Mouse (Mus musculus) hindbrain, embryonic 15.5 days (tissue): ENCODE measurements around the gene Gramd1a. TPM values are rescaled to one million over a fixed set of nuclear protein-coding genes. Genes with fewer than 3 reads are reported as not detected.
A peak's percentile ranks its signal among the peaks of the same experiment; 100 is the strongest.

Experiments
- ATAC-seq: fragments of 200-750 bp; cut with Nextera tagmentation; 2 replicates; pipeline ENCODE4 v1.8.0; 2017; ENCODE audit warnings: low read depth, moderate number of reproducible peaks, moderate TSS enrichment; ENCODE audit not compliant: low FRiP score
- H3K27ac ChIP-seq: fragments of 300-500 bp; sonication (generic); replicated peaks from 2 replicates; pipeline ENCODE4 v1.5.1; 2015; ENCODE audit warnings: mild to moderate bottlenecking, inconsistent platforms
- H3K27me3 ChIP-seq: fragments of 300-500 bp; sonication (generic); 2 replicates; pipeline ENCODE4 v1.6.1; 2015; ENCODE audit warnings: control low read depth, inconsistent platforms
- H3K36me3 ChIP-seq: fragments of 300-500 bp; sonication (generic); 2 replicates; pipeline ENCODE4 v1.6.1; 2015; ENCODE audit warnings: control low read depth, inconsistent platforms
- H3K4me1 ChIP-seq: fragments of 300-500 bp; sonication (generic); replicated peaks from 2 replicates; pipeline ENCODE4 v1.6.1; 2015; ENCODE audit warnings: control low read depth, inconsistent platforms
- H3K4me2 ChIP-seq: fragments of 300-500 bp; sonication (generic); 2 replicates; pipeline ENCODE4 v1.6.1; 2015; ENCODE audit warnings: moderate library complexity, mild to moderate bottlenecking, inconsistent platforms
- H3K4me3 ChIP-seq: fragments of 300-500 bp; sonication (generic); 2 replicates; pipeline ENCODE4 v1.5.1; 2015; ENCODE audit warnings: mild to moderate bottlenecking, inconsistent platforms
- H3K9ac ChIP-seq: fragments of 300-500 bp; sonication (generic); 2 replicates; pipeline ENCODE4 v1.6.1; 2015; ENCODE audit warnings: inconsistent platforms
- H3K9me3 ChIP-seq: fragments of 300-500 bp; sonication (generic); 2 replicates; pipeline ENCODE4 v1.6.1; 2016; ENCODE audit warnings: control low read depth, inconsistent platforms
- WGBS: fragments of 180-500 bp; shearing (Covaris S2); methylation state at CpG from one replicate; pipeline ENCODE4 v1.1.7; 2015; 5-methylcytosine and 5-hydroxymethylcytosine counted together
- polyA plus RNA-seq: library from polyadenylated mRNA; unstranded; fragments of >200 nt; fragmentation: Nextera tagmentation; extraction: Ambion mirVana; gene quantifications from 2 replicates; pipeline ENCODE4 v1.2.1, GENCODE M21; 2015

The Gramd1a gene
- 212 and 233 TPM in 2 replicates for polyA plus RNA-seq

DNA sequence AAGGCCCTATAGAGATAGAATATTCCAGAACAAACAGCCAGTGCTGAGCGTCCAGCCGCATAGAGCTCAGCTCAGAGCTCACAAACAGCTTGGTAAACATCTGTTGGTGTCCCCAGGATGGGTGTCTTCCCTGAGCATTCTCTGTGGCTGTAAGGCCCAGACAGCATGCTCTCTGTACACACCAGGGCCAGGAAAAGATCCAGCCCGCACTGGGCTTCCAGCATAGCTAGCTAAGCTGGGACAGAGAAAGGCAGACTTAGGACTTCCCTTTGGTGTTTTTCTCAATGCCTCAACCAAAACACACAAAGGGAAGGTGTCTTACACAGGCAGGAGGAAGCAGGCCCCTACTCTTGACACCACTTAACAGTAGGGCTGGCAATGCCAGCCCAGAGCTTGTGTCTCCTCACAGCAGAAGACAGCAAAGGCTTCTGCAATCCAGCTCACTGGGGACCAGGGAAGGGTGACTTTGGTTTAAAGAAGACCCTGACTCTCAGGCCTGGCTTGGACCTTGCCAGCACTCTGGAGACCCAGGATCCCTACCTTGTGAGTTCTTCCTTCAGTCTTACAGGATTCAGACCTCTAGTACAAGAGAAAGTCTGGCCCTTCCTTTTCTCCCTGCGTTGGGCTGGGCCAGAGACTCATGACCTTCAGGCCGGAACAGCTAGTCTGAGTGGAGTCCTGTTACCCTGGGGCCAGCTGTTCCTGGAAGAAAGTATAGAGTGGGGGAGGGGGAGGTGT is at the start of gene Gramd1a:
Gene Gramd1a (minus strand): TSS at position 601 of the 738 bp plus-strand sequence.
- Histone ChIP-seq H3K27ac (no peak within 1 kb of the TSS), H3K27me3 (no peaks in the 10 kb centered on the region), H3K9ac (no peak within 1 kb of the TSS), H3K4me2 (no peak within 1 kb of the TSS), H3K4me3 (no peak within 1 kb of the TSS), H3K9me3 (no peaks in the 10 kb centered on the region), H3K36me3 (no peaks in the 10 kb centered on the region), H3K4me1 (peaks cover 9% of the 10 kb centered on the region)
- WGBS, result 73% methylated on average over 5 of the region's 5 CpGs
- no peak for ATAC-seq

DNA sequence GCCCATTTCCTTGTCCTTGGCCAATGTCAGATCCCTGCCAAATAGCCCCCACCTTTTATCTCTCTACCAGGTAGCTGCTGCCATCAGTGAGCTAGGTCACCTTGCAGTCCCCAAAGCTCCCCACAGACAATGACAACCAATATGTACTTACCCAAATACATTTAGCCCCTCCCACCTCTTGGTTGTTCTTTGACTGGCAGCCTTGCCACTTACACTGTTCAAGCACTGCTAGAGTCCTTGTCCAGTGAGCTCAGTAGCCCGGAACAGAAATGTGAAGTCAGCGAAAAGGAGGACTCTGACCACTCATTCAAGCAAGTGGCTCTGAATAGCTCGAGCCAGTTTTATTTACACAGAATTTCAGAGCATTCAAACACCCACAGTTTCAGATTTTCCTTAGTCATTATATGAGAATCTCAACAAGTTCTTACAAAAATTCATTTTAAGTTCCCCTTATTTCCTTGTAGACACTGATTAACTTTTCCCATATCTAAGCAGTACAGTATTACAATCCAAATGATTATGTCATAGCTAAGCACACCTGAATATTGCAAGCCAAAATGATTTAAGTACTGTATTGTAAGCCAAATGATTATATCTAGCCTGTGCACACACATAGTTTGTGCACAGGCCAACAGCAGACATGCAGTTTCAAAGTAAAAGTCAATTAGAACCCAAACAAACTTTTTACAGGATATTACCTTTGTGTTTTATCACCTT is 40.1 kb upstream of the Gramd1a start:
- H3K4me1 ChIP-seq, result no peaks in the 10 kb centered on the region
- H3K4me3 ChIP-seq, result no peak overlapping the region
- no peak overlapping the region for H3K4me2 ChIP-seq
- H3K36me3 ChIP-seq, result no peaks in the 10 kb centered on the region
- H3K27ac ChIP-seq, result no peak overlapping the region
- 72% methylated on average over 3 of the region's 3 CpGs for WGBS
- no peaks in the 10 kb centered on the region for H3K9me3 ChIP-seq
- no peak for ATAC-seq
- H3K27me3 ChIP-seq, result no peaks in the 10 kb centered on the region
- no peak overlapping the region for H3K9ac ChIP-seq

DNA sequence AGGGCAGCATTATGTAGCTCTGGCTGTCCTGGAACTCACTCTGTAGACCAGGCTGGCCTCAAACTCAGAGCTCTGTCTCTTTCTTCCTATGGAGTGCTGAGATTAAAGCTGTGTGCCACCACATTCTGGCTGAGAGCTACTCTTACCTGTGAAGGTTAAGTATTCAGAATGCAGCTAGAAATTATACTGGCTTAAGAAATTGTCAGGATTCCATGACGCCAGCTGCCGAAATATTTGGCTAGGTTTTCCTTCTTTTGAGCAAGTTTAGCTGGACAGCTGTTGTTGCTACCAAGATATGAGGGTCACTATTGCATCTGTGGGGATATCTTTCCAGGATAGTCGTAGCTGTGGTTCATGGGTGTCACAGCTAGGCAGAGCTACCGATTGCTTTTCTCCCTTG is 29.0 kb upstream of the Gramd1a start:
- H3K9ac ChIP-seq, result no peak overlapping the region
- H3K4me2 ChIP-seq, result no peak overlapping the region
- H3K4me3 ChIP-seq, result no peak overlapping the region
- no peaks in the 10 kb centered on the region for H3K36me3 ChIP-seq
- 90% methylated on average over 4 of the region's 4 CpGs for whole genome bisulfite sequencing
- no peaks in the 10 kb centered on the region for H3K4me1 ChIP-seq
- H3K27ac ChIP-seq, result no peak overlapping the region
- H3K9me3 ChIP-seq, result no peaks in the 10 kb centered on the region
- ATAC-seq, result no peak
- no peaks in the 10 kb centered on the region for H3K27me3 ChIP-seq

DNA sequence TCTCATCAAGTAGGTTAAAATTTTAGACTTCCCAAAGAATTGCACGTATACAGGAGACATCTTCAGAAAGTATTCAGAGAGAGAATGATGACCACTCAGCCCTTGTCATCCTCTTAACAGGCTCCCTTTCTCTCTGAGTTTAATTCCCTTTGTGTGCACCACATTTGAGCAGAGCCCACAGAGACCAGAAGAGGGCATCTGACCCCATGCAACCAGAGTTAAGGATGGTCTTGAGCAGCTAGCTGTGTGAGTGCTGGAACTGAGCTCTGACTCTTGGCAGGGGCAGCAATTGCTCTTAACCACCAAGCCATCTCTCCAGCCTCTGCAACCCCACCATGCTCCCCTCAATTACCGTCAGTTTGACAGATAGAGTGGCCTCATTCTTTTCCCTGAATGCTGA is 27.2 kb upstream of the Gramd1a start:
- Histone ChIP-seq H3K4me3 (no peak overlapping the region), H3K27ac (no peak overlapping the region), H3K36me3 (no peaks in the 10 kb centered on the region), H3K4me2 (no peak overlapping the region), H3K4me1 (no peaks in the 10 kb centered on the region), H3K27me3 (no peaks in the 10 kb centered on the region; the same call in 1 of the 2 replicates), H3K9ac (no peak overlapping the region), H3K9me3 (no peaks in the 10 kb centered on the region)
- 52% methylated on average over 2 of the region's 2 CpGs for WGBS
- no peak for ATAC-seq

DNA sequence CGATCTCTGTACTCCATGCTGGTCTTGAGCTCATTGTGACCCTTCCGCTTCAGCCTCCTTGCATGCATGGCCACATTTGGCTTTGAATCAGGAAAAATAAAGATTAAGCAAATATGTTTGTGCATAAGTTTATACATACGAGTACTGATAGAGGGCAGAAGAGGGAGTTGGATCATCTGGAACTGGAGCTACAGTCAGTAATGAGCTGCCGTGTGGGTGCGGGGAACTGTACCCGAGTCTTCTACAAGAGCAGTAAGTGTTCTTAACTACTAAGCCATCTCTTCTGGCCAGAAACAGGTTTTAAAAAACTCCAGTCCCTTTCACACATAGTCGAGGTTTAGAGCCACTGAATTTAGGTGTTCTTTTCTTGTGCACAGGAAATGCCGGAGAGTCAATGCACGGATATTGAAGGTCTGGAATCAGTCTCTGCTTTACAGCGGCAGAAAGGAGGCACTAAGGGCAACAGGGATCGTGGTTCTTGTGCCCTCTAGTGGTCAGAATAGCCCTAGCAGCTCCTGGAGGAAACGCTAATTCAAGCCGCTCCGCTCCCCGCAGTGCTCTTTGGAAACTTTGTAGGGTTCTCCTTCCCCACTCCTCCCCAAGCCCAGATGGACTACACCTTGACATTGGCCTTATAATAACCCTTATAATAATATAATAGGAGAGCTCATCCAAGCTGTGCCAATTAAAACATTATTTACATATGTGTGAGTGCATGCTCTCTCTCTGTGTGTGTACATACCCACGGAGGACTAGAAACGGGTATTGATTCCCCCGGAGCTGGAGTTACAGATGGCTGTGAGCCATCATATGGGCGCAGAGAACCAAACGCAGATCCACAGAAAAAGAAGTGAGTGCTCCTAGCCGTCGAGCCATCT is 21.4 kb upstream of the Gramd1a start:
- H3K9me3 ChIP-seq, result no peaks in the 10 kb centered on the region
- ATAC-seq, result peak; percentile 86
- no peaks in the 10 kb centered on the region for H3K36me3 ChIP-seq
- peak overlapping the region; percentile 50 for H3K4me2 ChIP-seq
- H3K4me1 ChIP-seq, result peaks cover 5% of the 10 kb centered on the region; the same call in 1 of the 2 replicates
- H3K27ac ChIP-seq, result peak overlapping the region; percentile 63
- H3K4me3 ChIP-seq, result peak overlapping the region; percentile 29
- H3K27me3 ChIP-seq, result no peaks in the 10 kb centered on the region; the same call in 1 of the 2 replicates
- 0 out of 2 replicates have a peak overlapping the region, but pooled peaks have one; percentile 13 for H3K9ac ChIP-seq
- WGBS, result 27% methylated on average over 22 of the region's 22 CpGs

DNA sequence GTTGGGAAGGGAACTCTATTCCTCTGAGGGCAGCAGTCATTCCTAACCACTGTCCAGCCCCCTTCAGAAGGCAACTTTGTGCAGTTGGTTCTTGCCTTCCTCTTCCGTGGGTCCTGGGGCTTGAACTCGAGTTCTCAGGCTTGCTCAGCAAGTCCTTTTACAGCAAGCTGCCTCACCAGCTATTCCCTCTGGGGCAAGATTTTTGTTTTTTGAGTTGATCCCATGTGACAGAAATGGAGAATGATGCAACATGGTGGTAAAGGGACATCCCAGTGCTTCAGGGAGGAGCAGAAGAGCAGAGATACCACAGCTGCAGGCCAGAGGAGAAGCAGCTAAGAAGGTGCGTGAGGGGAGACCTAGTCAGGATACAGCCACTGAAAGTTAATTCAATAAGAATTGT is 19.4 kb upstream of the Gramd1a start:
- no peak overlapping the region for H3K9ac ChIP-seq
- H3K27ac ChIP-seq, result no peak overlapping the region
- ATAC-seq, result no peak
- no peaks in the 10 kb centered on the region for H3K36me3 ChIP-seq
- H3K4me1 ChIP-seq, result peaks cover 5% of the 10 kb centered on the region; the same call in 1 of the 2 replicates
- no peaks in the 10 kb centered on the region for H3K9me3 ChIP-seq
- H3K4me2 ChIP-seq, result no peak overlapping the region
- H3K4me3 ChIP-seq, result no peak overlapping the region
- WGBS, result 85% methylated on average over 3 of the region's 3 CpGs
- H3K27me3 ChIP-seq, result no peaks in the 10 kb centered on the region; the same call in 1 of the 2 replicates

GRCm38 (mm10) chr7:31174466-31174865 is 18.8 kb upstream of the Gramd1a start:
- H3K9me3 ChIP-seq, result no peaks in the 10 kb centered on the region
- no peak for ATAC-seq
- WGBS, result 87% methylated on average over 8 of the region's 8 CpGs
- peaks cover 5% of the 10 kb centered on the region; the same call in 1 of the 2 replicates for H3K4me1 ChIP-seq
- no peak overlapping the region for H3K9ac ChIP-seq
- H3K27me3 ChIP-seq, result no peaks in the 10 kb centered on the region; the same call in 1 of the 2 replicates
- H3K4me3 ChIP-seq, result no peak overlapping the region
- no peak overlapping the region for H3K4me2 ChIP-seq
- no peak overlapping the region for H3K27ac ChIP-seq
- H3K36me3 ChIP-seq, result no peaks in the 10 kb centered on the region

GRCm38 (mm10) chr7:31172238-31172637 is 16.5 kb upstream of the Gramd1a start:
- no peak overlapping the region for H3K27ac ChIP-seq
- no peaks in the 10 kb centered on the region for H3K36me3 ChIP-seq
- ATAC-seq, result no peak
- 17% methylated on average over 2 of the region's 2 CpGs for WGBS
- H3K9ac ChIP-seq, result no peak overlapping the region
- H3K9me3 ChIP-seq, result no peaks in the 10 kb centered on the region
- no peak overlapping the region for H3K4me3 ChIP-seq
- H3K4me1 ChIP-seq, result peaks cover 5% of the 10 kb centered on the region; the same call in 1 of the 2 replicates
- no peaks in the 10 kb centered on the region for H3K27me3 ChIP-seq
- H3K4me2 ChIP-seq, result no peak overlapping the region

DNA sequence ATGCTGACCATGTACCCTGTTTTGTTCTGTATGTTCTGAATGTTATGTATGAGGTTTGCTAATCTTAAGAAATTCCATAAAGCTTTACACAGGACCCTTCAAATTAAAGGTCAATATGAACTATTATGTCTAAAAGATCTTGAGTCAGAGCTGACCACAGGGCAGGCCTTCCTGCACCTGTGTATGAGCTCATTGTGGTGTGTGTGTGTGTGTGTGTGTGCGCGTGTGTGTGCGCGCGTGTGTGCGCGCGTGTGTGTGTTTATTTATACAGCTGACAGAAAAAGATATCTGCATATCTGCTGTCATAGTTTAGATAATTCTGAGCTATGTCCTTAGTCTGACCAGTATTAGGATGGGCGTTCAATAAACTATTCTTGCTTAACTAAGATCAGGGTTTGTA is 14.8 kb upstream of the Gramd1a start:
- no peak overlapping the region for H3K27ac ChIP-seq
- no peaks in the 10 kb centered on the region for H3K36me3 ChIP-seq
- no peak overlapping the region for H3K4me2 ChIP-seq
- no peaks in the 10 kb centered on the region for H3K9me3 ChIP-seq
- ATAC-seq, result no peak
- 97% methylated on average over 9 of the region's 9 CpGs for WGBS
- H3K4me1 ChIP-seq, result no peaks in the 10 kb centered on the region
- no peak overlapping the region for H3K9ac ChIP-seq
- H3K27me3 ChIP-seq, result no peaks in the 10 kb centered on the region
- no peak overlapping the region for H3K4me3 ChIP-seq

GRCm38 (mm10) chr7:31168412-31168811 is 12.7 kb upstream of the Gramd1a start:
- ATAC-seq, result no peak
- H3K27me3 ChIP-seq, result no peaks in the 10 kb centered on the region
- no peaks in the 10 kb centered on the region for H3K36me3 ChIP-seq
- no peaks in the 10 kb centered on the region for H3K4me1 ChIP-seq
- H3K4me2 ChIP-seq, result no peak overlapping the region
- no peak overlapping the region for H3K9ac ChIP-seq
- H3K27ac ChIP-seq, result no peak overlapping the region
- 71% methylated on average over 8 of the region's 8 CpGs for WGBS
- no peak overlapping the region for H3K4me3 ChIP-seq
- H3K9me3 ChIP-seq, result no peaks in the 10 kb centered on the region

GRCm38 (mm10) chr7:31164748-31165147 is 9.1 kb upstream of the Gramd1a start:
- Histone ChIP-seq H3K4me1 (no peaks in the 10 kb centered on the region), H3K36me3 (no peaks in the 10 kb centered on the region), H3K9ac (no peak overlapping the region), H3K27me3 (no peaks in the 10 kb centered on the region), H3K9me3 (no peaks in the 10 kb centered on the region), H3K4me3 (no peak overlapping the region), H3K4me2 (no peak overlapping the region), H3K27ac (no peak overlapping the region)
- 80% methylated on average over 1 of the region's 1 CpGs for WGBS
- no peak for ATAC-seq
